Mouse (Mus musculus) hindbrain, postnatal 0 days (tissue): ENCODE measurements around the gene Wdr5b. TPM values are rescaled to one million over a fixed set of nuclear protein-coding genes. Genes with fewer than 3 reads are reported as not detected.

ENCODE experiments used
- ATAC-seq: fragments of 200-750 bp; cut with Nextera tagmentation; 2 replicates; pipeline ENCODE4 v1.8.0; 2017; ENCODE audit warnings: mild to moderate bottlenecking, moderate TSS enrichment, moderate library complexity
- DNase-seq: peaks from one replicate; pipeline ENCODE4 v3.0.0-alpha.2; 2015; ENCODE audit warnings: low spot score
- H3K27ac ChIP-seq: fragments of 300-500 bp; sonication (generic); 2 replicates; pipeline ENCODE4 v1.5.1; 2014; ENCODE audit warnings: mild to moderate bottlenecking
- H3K27me3 ChIP-seq: fragments of 300-500 bp; sonication (generic); 2 replicates; pipeline ENCODE4 v1.6.1; 2014; ENCODE audit warnings: low read length, mixed read lengths; ENCODE audit not compliant: insufficient read depth
- H3K36me3 ChIP-seq: fragments of 300-500 bp; sonication (generic); 2 replicates; pipeline ENCODE4 v1.6.1; 2014; ENCODE audit warnings: low read length, mixed read lengths; ENCODE audit not compliant: insufficient read depth
- H3K4me1 ChIP-seq: fragments of 300-500 bp; sonication (generic); 2 replicates; pipeline ENCODE4 v1.6.1; 2014; ENCODE audit warnings: antibody characterized with exemption, low read length, mixed read lengths; ENCODE audit not compliant: insufficient read depth
- H3K4me2 ChIP-seq: fragments of 300-500 bp; sonication (generic); 2 replicates; pipeline ENCODE4 v1.6.1; 2014; ENCODE audit warnings: low read depth, mild to moderate bottlenecking, low read length, moderate library complexity, mixed read lengths
- H3K4me3 ChIP-seq: fragments of 300-500 bp; sonication (generic); 2 replicates; pipeline ENCODE4 v1.5.1; 2014; ENCODE audit warnings: low read length
- H3K9ac ChIP-seq: fragments of 300-500 bp; sonication (generic); replicated peaks from 2 replicates; pipeline ENCODE4 v1.6.1; 2014; ENCODE audit warnings: mild to moderate bottlenecking, low read length, moderate library complexity, mixed read lengths
- H3K9me3 ChIP-seq: fragments of 300-500 bp; sonication (generic); 2 replicates; pipeline ENCODE4 v1.6.1; 2016; ENCODE audit warnings: low read length, mixed read lengths
- CTCF ChIP-seq: IDR thresholded peaks from 2 replicates; pipeline ENCODE4 v1.5.1; 2016; ENCODE audit warnings: antibody characterized with exemption, control low read depth, low read depth
- whole genome bisulfite sequencing: fragments of 180-500 bp; shearing (Covaris S2); extraction: QIAGEN DNeasy Blood & Tissue Kit; methylation state at CpG from one replicate; pipeline ENCODE4 v1.1.7; 2014; 5-methylcytosine and 5-hydroxymethylcytosine counted together
- polyA plus RNA-seq: library from polyadenylated mRNA; unstranded; fragments of >200 nt; fragmentation: Nextera tagmentation; extraction: Ambion mirVana; gene quantifications from 2 replicates; pipeline ENCODE4 v1.2.1, GENCODE M21; 2015
- total RNA-seq: library from RNA; depleted of rRNA; stranded (reverse); fragments of >200 nt; gene quantifications from 2 replicates; pipeline ENCODE4 v1.2.3, GENCODE M21; 2014; rRNA removed

Gene Wdr5b
- total and polyA plus RNA-seq, 2 experiments from 2014 or later = 4.9 to 6.1 TPM

DNA sequence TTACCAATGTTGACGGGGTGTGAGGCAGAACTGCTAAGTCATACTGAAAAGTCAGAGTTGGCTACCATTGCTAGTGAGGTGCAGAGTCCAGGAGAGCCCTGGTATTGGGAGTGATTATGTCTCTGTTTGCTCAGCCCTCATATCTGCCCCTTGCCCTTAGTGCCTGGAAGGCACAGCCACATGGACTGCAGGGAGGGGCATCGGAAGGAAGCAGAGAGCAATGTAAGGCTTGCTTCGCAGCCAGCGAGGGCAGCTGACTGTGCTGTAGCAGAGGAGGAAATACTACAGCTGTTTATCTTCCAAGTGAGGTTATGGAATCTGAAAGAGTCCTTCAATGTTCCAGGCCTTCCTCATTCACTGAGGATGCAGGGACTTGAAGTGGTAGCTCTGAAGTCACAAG, 46.9 kb downstream of the Wdr5b start:
- H3K4me1 ChIP-seq = no peaks in the 10 kb centered on the region
- 85% methylated on average over 4 of the region's 4 CpGs for WGBS
- no peak overlapping the region for H3K9ac ChIP-seq
- no peak for ATAC-seq
- H3K9me3 ChIP-seq = no peaks in the 10 kb centered on the region
- H3K27me3 ChIP-seq = no peaks in the 10 kb centered on the region
- DNase-seq = no peak
- no peak overlapping the region for H3K27ac ChIP-seq
- TF ChIP-seq CTCF = no peak
- H3K4me3 ChIP-seq = no peak overlapping the region
- peaks cover 14% of the 10 kb centered on the region for H3K36me3 ChIP-seq
- H3K4me2 ChIP-seq = no peak overlapping the region

DNA sequence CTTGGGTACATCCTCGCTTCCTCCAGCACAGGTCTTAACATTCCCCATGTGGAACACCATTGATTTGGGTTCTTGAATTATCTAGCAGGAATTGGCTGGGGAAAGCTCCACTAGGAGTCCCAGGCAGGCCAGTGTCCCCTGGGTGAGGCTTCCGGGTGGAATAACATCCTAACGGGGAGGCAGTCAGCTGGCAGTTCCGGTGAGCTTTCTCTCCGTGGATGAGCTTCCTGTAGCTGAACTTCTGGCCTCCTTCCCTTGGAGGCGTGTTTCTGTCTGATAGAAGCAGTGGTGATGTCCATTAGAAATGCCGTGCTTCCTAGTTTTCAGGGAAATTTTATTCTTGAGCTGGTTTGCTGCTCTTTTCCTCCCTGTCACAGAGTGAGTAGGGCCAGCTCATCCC, 48.1 kb downstream of the Wdr5b start:
- TF ChIP-seq CTCF = no peak
- Histone ChIP-seq H3K9me3 (no peaks in the 10 kb centered on the region), H3K27ac (no peak overlapping the region)

DNA sequence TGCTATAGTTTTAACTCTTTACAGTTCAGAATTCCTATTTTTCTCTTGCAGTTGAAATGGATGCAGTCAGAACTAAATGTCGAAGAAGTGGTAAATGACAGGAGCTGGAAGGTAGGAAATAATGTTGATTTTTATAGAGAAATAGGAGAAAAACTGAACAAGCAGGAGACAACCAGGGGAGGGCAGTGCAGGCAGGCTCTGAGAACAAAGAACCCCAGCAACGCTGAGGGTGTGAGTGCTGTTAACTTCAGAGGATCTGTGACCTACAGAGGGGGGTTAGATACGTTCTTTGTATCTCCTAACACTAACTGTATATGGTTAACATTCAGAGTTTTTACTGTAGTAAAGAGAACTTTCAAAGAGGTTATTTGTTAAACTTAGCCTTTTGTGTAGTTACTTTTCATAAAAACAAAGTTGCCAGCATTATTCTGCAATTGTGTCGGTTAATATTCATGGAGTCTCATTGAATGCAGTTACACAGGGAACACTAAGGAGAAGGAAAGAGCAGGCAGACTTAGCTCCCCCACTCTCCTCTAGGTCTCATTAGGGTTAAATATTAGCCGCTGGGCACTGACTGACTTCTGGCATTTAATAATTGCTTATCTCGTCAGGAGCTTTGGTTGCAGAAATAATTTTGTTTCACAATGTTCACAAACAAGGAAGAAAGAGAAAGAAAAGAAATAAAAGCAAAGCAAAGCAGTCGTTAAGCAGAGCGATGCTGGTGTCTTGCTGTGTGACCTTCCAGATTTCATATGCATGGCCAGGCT, 49.0 kb downstream of the Wdr5b start:
- H3K9ac ChIP-seq = no peak overlapping the region
- H3K9me3 ChIP-seq = no peaks in the 10 kb centered on the region
- ATAC-seq (no peak), DNase-seq (no peak)
- TF ChIP-seq CTCF = peak; percentile 53
- H3K27ac ChIP-seq = no peak overlapping the region
- no peak overlapping the region for H3K4me2 ChIP-seq
- WGBS = 72% methylated on average over 8 of the region's 8 CpGs
- H3K4me1 ChIP-seq = no peaks in the 10 kb centered on the region
- no peaks in the 10 kb centered on the region for H3K27me3 ChIP-seq
- H3K36me3 ChIP-seq = peaks cover 14% of the 10 kb centered on the region
- no peak overlapping the region for H3K4me3 ChIP-seq

More for the DNA sequence above, 48.1 kb downstream of the Wdr5b start:
- no peak overlapping the region for H3K4me2 ChIP-seq
- H3K27me3 ChIP-seq = no peaks in the 10 kb centered on the region
- H3K9ac ChIP-seq = no peak overlapping the region
- H3K36me3 ChIP-seq = peaks cover 14% of the 10 kb centered on the region
- DNase-seq (no peak), ATAC-seq (no peak)
- H3K4me3 ChIP-seq = no peak overlapping the region
- no peaks in the 10 kb centered on the region for H3K4me1 ChIP-seq
- 88% methylated on average over 7 of the region's 7 CpGs for WGBS

DNA sequence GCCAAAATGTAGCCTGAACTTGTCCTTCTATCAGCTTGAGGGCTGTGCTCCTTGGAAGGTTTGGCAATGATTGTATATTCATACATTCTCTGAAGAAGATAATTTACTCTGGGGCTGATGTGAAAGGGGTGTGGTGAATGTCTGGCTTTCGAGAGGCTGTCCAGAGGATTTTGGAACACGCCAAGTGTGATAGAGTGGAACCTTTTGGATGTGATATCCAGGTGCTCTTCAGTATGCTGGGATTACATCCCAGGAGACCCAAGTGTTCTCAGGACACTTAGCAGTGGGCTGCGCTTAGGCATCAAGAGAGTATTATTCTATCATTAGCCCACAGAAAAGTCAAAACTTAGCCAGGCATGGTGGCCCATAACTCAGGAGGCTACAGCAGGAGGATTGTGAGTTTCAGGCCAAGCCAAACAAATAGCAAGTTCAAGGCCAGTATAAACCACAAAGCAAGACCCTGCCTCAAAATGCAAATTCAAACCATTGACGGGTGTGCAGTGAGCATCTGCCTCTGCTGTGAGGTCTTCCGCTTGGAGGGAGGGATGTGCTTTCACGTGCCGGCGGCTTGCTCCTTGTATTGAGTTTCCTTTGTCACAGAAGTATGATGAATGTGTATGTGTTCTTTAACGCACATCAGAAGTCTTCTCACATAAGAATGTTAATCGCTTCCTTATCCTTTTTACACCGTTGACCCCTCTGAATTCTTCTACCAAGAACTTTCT, 50.0 kb downstream of the Wdr5b start:
- Histone ChIP-seq H3K4me3 (no peak overlapping the region), H3K27me3 (no peaks in the 10 kb centered on the region), H3K4me2 (no peak overlapping the region), H3K9ac (no peak overlapping the region), H3K9me3 (no peaks in the 10 kb centered on the region), H3K36me3 (peaks cover 10% of the 10 kb centered on the region), H3K27ac (no peak overlapping the region), H3K4me1 (no peaks in the 10 kb centered on the region)
- DNase-seq (no peak), ATAC-seq (no peak)
- 83% methylated on average over 11 of the region's 11 CpGs for WGBS
- no peak for TF ChIP-seq CTCF

Other genes starting within 250 kb of the Wdr5b start
- 0.47 and 1.3 TPM in 2 replicates for gene Parp14, start 169.6 kb upstream of the Wdr5b start, total RNA-seq
- gene Parp14, start 169.6 kb upstream of the Wdr5b start, polyA plus RNA-seq = 0.61 and 0.79 TPM in 2 replicates
- 2.5 and 3.5 TPM in 2 replicates for gene Parp9, start 102.7 kb upstream of the Wdr5b start, total RNA-seq
- 3.6 and 3.8 TPM in 2 replicates for gene Parp9, start 102.7 kb upstream of the Wdr5b start, polyA plus RNA-seq
- gene Dtx3l, start 102.0 kb upstream of the Wdr5b start, total RNA-seq = 0.93 and 2.5 TPM in 2 replicates
- gene Dtx3l, start 102.0 kb upstream of the Wdr5b start, polyA plus RNA-seq = 1.2 and 1.5 TPM in 2 replicates
- gene Kpna1, start 62.4 kb upstream of the Wdr5b start, total RNA-seq = 53.8 and 55.9 TPM in 2 replicates
- gene Kpna1, start 62.4 kb upstream of the Wdr5b start, polyA plus RNA-seq = 54.6 and 55.2 TPM in 2 replicates
- gene Fam162a, start 30.4 kb downstream of the Wdr5b start, total RNA-seq = 7.2 and 8.3 TPM in 2 replicates
- gene Fam162a, start 30.4 kb downstream of the Wdr5b start, polyA plus RNA-seq = 145 and 146 TPM in 2 replicates
- 3.8 and 4.9 TPM in 2 replicates for gene Ccdc58, start 30.5 kb downstream of the Wdr5b start, total RNA-seq
- gene Ccdc58, start 30.5 kb downstream of the Wdr5b start, polyA plus RNA-seq = 27.8 and 34.0 TPM in 2 replicates
- gene Csta1, start 90.1 kb downstream of the Wdr5b start, total RNA-seq = not detected in 2 replicates
- not detected in 2 replicates for gene Csta1, start 90.1 kb downstream of the Wdr5b start, polyA plus RNA-seq
- not detected in 2 replicates for gene Stfa2l1, start 115.6 kb downstream of the Wdr5b start, total RNA-seq
- 0.84 and 1.1 TPM in 2 replicates for gene Stfa2l1, start 115.6 kb downstream of the Wdr5b start, polyA plus RNA-seq
- gene Gm5483, start 143.0 kb downstream of the Wdr5b start, total RNA-seq = not detected in 2 replicates
- 0.96 and 1.7 TPM in 2 replicates for gene Gm5483, start 143.0 kb downstream of the Wdr5b start, polyA plus RNA-seq
- gene Gm5416, start 169.2 kb downstream of the Wdr5b start, total RNA-seq = not detected in 2 replicates
- gene Gm5416, start 169.2 kb downstream of the Wdr5b start, polyA plus RNA-seq = not detected in 2 replicates
- gene 2010005H15Rik, start 180.3 kb downstream of the Wdr5b start, total RNA-seq = not detected in 2 replicates
- 0.68 and 0.83 TPM in 2 replicates for gene 2010005H15Rik, start 180.3 kb downstream of the Wdr5b start, polyA plus RNA-seq
- not detected in 2 replicates for gene Stfa1, start 235.8 kb downstream of the Wdr5b start, total RNA-seq
- gene Stfa1, start 235.8 kb downstream of the Wdr5b start, polyA plus RNA-seq = 1.7 and 2.0 TPM in 2 replicates